Comparison of ENCODE assay signal across 11 mouse cellular contexts in genomic region chr15:85664432-85664828, GRCm38 (mm10).
DNase-seq lines count a peak whose midpoint lies in the region; ATAC-seq lines count a peak whose summit lies in the region.
"Had no signal": no experiment of that assay in that cellular context is flagged by ENCODE, and none has a peak within 500 bp of the region (broad histone marks: within the 10 kb centered on the region; RNA-seq: fewer than 3 reads in every experiment).

No protein-coding gene starts in this region.

- peak; percentile 64 for DNase-seq in adrenal gland, adult 2 months
- no peak for DNase-seq in adrenal gland, postnatal 10 days
- DNase-seq in 3134 (ENCODE audit: extremely low read depth, insufficient read length, low spot score): peak; percentile 54
- peak; percentile 89 for DNase-seq in kidney, adult 9 months
- DNase-seq in right cerebral cortex, postnatal 25 days: no peak
- DNase-seq: right cerebral cortex, postnatal 4 days had no signal

- no peak overlapping the region for H3K27ac ChIP-seq in hindbrain, embryonic 13.5 days
- no peak overlapping the region for H3K27ac ChIP-seq in hindbrain, embryonic 12.5 days
- H3K27ac ChIP-seq: lung, embryonic 15.5 days; midbrain, embryonic 12.5 days had no signal

- WGBS in hindbrain, embryonic 13.5 days: 81% methylated on average over 10 of the region's 10 CpGs
- 82% methylated on average over 10 of the region's 10 CpGs for WGBS in hindbrain, embryonic 12.5 days

- H3K9me3 ChIP-seq in hindbrain, embryonic 13.5 days: no peaks in the 10 kb centered on the region
- no peaks in the 10 kb centered on the region for H3K9me3 ChIP-seq in hindbrain, embryonic 12.5 days (replicated peaks)
- H3K9me3 ChIP-seq: lung, embryonic 15.5 days; midbrain, embryonic 12.5 days had no signal

- H3K27me3 ChIP-seq in hindbrain, embryonic 13.5 days: peaks cover 84% of the 10 kb centered on the region
- peaks cover 81% of the 10 kb centered on the region for H3K27me3 ChIP-seq in hindbrain, embryonic 12.5 days

- H3K4me1 ChIP-seq in hindbrain, embryonic 13.5 days (replicated peaks): peaks cover 30% of the 10 kb centered on the region
- H3K4me1 ChIP-seq in hindbrain, embryonic 12.5 days: peaks cover 15% of the 10 kb centered on the region

- H3K4me2 ChIP-seq in hindbrain, embryonic 13.5 days: no peak overlapping the region
- H3K4me2 ChIP-seq in hindbrain, embryonic 12.5 days (replicated peaks): no peak overlapping the region
- H3K4me2 ChIP-seq: lung, embryonic 15.5 days; midbrain, embryonic 12.5 days had no signal

- ATAC-seq in hindbrain, embryonic 13.5 days (ENCODE audit: low FRiP score): no peak
- ATAC-seq in hindbrain, embryonic 12.5 days (ENCODE audit: low FRiP score): no peak
- no peak for ATAC-seq in megakaryocyte progenitor cell, adult 5-6 weeks (replicated peaks; ENCODE audit: poor library complexity)

- no peak overlapping the region for H3K4me3 ChIP-seq in hindbrain, embryonic 13.5 days
- H3K4me3 ChIP-seq in hindbrain, embryonic 12.5 days: no peak overlapping the region
- H3K4me3 ChIP-seq: lung, embryonic 15.5 days; midbrain, embryonic 12.5 days had no signal

- no peaks in the 10 kb centered on the region for H3K36me3 ChIP-seq in hindbrain, embryonic 13.5 days
- no peaks in the 10 kb centered on the region for H3K36me3 ChIP-seq in hindbrain, embryonic 12.5 days
- H3K36me3 ChIP-seq: midbrain, embryonic 12.5 days had no signal

- H3K9ac ChIP-seq in hindbrain, embryonic 13.5 days: 0 out of 2 replicates have a peak overlapping the region, but pooled peaks have one; percentile 43
- no peak overlapping the region for H3K9ac ChIP-seq in hindbrain, embryonic 12.5 days
- H3K9ac ChIP-seq: lung, embryonic 15.5 days; midbrain, embryonic 12.5 days had no signal

Comparison
In these comparisons a context has a peak if more than half of its experiments do, and no peak if none do; other contexts are left out.
1. DNase-seq: peak in adrenal gland, adult 2 months (single experiment), 3134 (single experiment) and kidney, adult 9 months (single experiment); none in adrenal gland, postnatal 10 days (single experiment) and right cerebral cortex, postnatal 25 days (single experiment).